Mouse (Mus musculus) lung, postnatal 0 days (tissue): Measurements from ENCODE around the gene Gm4969. TPM values are rescaled to one million over a fixed set of nuclear protein-coding genes. Genes with fewer than 3 reads are reported as not detected.
A peak's percentile ranks its signal among the peaks of the same experiment; 100 is the strongest.

Experiments used
- ATAC-seq: fragments of 200-750 bp; cut with Nextera tagmentation; 2 replicates; pipeline ENCODE4 v1.8.0; 2017; ENCODE audit warnings: moderate library complexity
- DNase-seq: peaks from one replicate; pipeline ENCODE4 v3.0.0-alpha.2; 2016; ENCODE audit warnings: low spot score
- H3K27ac ChIP-seq: fragments of 300-500 bp; sonication (generic); 2 replicates; pipeline ENCODE4 v1.5.1; 2014; ENCODE audit warnings: antibody characterized with exemption, mild to moderate bottlenecking, low read length, mixed read lengths
- H3K27me3 ChIP-seq: fragments of 300-500 bp; sonication (generic); replicated peaks from 2 replicates; pipeline ENCODE4 v1.6.1; 2014; ENCODE audit warnings: low read length, mixed read lengths; ENCODE audit not compliant: insufficient read depth
- H3K36me3 ChIP-seq: fragments of 300-500 bp; sonication (generic); 2 replicates; pipeline ENCODE4 v1.6.1; 2014; ENCODE audit warnings: low read length, mixed read lengths; ENCODE audit not compliant: insufficient read depth
- H3K4me1 ChIP-seq: fragments of 300-500 bp; sonication (generic); 2 replicates; pipeline ENCODE4 v1.6.1; 2014; ENCODE audit warnings: antibody characterized with exemption, low read depth, low read length, mixed read lengths; ENCODE audit not compliant: insufficient read depth
- H3K4me2 ChIP-seq: fragments of 300-500 bp; sonication (generic); replicated peaks from 2 replicates; pipeline ENCODE4 v1.6.1; 2014; ENCODE audit warnings: low read depth, mild to moderate bottlenecking, low read length, moderate library complexity, mixed read lengths
- H3K4me3 ChIP-seq: fragments of 300-500 bp; sonication (generic); 2 replicates; pipeline ENCODE4 v1.5.1; 2014; ENCODE audit warnings: low read depth, low read length
- H3K9ac ChIP-seq: fragments of 300-500 bp; sonication (generic); replicated peaks from 2 replicates; pipeline ENCODE4 v1.6.1; 2014; ENCODE audit warnings: low read depth, mild to moderate bottlenecking
- H3K9me3 ChIP-seq: fragments of 300-500 bp; sonication (generic); 2 replicates; pipeline ENCODE4 v1.6.1; 2016; ENCODE audit warnings: low read length, mixed read lengths
- CTCF ChIP-seq: IDR thresholded peaks from 2 replicates; pipeline ENCODE4 v1.5.1; 2016; ENCODE audit warnings: antibody characterized with exemption, mild to moderate bottlenecking
- EP300 ChIP-seq: IDR thresholded peaks from 2 replicates; pipeline ENCODE4 v1.6.1; 2016; ENCODE audit warnings: antibody characterized with exemption, mild to moderate bottlenecking, control low read depth
- WGBS: fragments of 180-500 bp; shearing (Covaris S2); extraction: QIAGEN DNeasy Blood & Tissue Kit; methylation state at CpG from one replicate; pipeline ENCODE4 v1.1.7; 2014; 5-methylcytosine and 5-hydroxymethylcytosine counted together
- polyA plus RNA-seq: library from polyadenylated mRNA; unstranded; fragments of >200 nt; fragmentation: Nextera tagmentation; extraction: Ambion mirVana; gene quantifications from 2 replicates; pipeline ENCODE4 v1.2.1, GENCODE M21; 2015

The Gm4969 gene
- polyA plus RNA-seq, 1 experiment from 2014 or later: 0.20 TPM

DNA sequence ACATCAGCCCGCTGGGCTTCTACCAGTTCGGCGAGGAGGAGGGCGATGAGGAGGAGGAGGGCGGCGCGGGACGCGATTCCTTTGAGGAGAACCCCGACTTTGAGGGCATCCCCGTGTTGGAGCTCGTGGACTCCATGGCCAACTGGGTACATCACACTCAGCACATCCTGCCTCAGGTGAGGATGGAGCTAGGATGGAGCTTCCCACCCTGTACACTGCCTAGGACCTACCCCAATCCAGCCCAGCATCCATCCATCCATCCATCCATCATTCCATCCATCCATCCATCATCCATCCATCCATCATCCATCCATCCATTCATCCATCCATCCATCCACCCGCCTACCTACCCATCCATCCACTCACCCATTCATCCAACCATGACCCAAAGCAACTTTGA is 52.3 kb downstream of the Gm4969 start:
- Histone ChIP-seq H3K4me3 (no peak overlapping the region), H3K9ac (no peak overlapping the region), H3K9me3 (no peaks in the 10 kb centered on the region), H3K36me3 (no peaks in the 10 kb centered on the region), H3K4me2 (no peak overlapping the region), H3K27me3 (peaks cover 10% of the 10 kb centered on the region), H3K4me1 (no peaks in the 10 kb centered on the region), H3K27ac (no peak overlapping the region)
- ATAC-seq (no peak), DNase-seq (no peak)
- WGBS: 52% methylated on average over 13 of the region's 13 CpGs
- TF ChIP-seq CTCF (no peak), EP300 (no peak)

DNA sequence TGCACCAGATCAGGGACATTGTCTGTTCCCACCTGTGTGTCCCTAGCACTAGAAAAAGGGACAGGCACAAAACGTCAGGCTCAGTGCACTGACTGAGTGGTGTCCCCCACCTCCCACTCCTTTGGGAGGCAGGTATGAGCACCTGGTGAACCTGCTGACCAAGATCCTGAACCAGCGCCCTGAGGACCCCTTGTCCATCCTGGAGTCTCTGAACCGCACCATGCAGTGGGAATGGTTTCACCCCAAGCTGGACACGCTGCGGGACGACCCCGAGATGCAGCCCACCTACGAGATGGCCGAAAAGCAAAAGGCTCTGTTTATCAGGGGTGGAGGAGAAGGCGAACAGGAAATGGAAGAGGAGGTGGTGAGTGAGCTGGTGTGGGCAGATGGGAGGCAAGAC is 60.8 kb downstream of the Gm4969 start:
- WGBS: 71% methylated on average over 10 of the region's 10 CpGs
- TF ChIP-seq EP300 (no peak), CTCF (no peak)
- ATAC-seq: no peak

DNA sequence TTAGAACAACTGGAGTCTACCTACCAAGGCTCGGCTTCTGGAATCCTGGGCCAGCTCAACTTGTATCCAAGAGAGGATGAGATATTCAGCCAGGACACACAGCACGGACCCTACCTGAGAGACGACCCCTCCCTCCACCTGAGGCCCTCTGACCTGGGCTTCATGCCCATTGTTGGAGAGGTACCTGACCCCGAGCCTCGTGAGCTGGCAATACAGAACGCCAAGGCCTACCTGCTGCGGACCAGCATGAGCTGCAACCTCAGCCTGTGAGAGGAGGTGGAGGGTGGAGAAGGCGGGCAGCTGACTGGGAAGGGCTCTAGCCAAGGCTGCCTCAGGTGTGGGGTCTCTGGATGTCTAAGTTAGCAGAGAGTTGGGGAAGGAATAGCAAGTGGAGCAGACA is 63.1 kb downstream of the Gm4969 start:
- H3K9ac ChIP-seq: no peak overlapping the region
- H3K36me3 ChIP-seq: 0 out of 2 replicates have a peak, but pooled peaks cover 10% of the 10 kb centered on the region
- no peaks in the 10 kb centered on the region for H3K4me1 ChIP-seq
- WGBS: 85% methylated on average over 8 of the region's 8 CpGs
- no peak overlapping the region for H3K4me2 ChIP-seq
- no peak overlapping the region for H3K27ac ChIP-seq
- TF ChIP-seq EP300 (no peak), CTCF (no peak)
- no peaks in the 10 kb centered on the region for H3K9me3 ChIP-seq
- no peaks in the 10 kb centered on the region for H3K27me3 ChIP-seq
- ATAC-seq (no peak), DNase-seq (no peak)
- H3K4me3 ChIP-seq: no peak overlapping the region

More for the DNA sequence above, 60.8 kb downstream of the Gm4969 start:
- no peak overlapping the region for H3K27ac ChIP-seq
- no peak for DNase-seq
- H3K4me1 ChIP-seq: no peaks in the 10 kb centered on the region
- H3K4me2 ChIP-seq: no peak overlapping the region
- no peak overlapping the region for H3K9ac ChIP-seq
- no peaks in the 10 kb centered on the region for H3K36me3 ChIP-seq
- no peaks in the 10 kb centered on the region for H3K27me3 ChIP-seq
- H3K9me3 ChIP-seq: no peaks in the 10 kb centered on the region
- H3K4me3 ChIP-seq: no peak overlapping the region

DNA sequence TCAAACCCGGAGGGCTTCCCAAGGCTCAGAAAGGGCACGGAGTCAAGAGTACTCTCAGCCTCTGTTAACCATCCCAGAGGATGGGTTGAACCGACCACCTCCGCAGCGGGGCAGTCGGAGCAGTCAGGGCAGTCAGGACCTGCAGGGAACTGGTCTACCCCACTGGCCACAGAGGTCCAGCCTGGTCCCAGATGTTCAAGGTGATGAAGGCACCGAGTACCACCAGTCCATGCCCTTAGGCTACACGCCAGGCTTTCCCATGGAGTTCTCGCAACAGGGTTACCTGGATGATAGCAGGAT is 63.4 kb downstream of the Gm4969 start:
- 0 out of 2 replicates have a peak, but pooled peaks cover 10% of the 10 kb centered on the region for H3K36me3 ChIP-seq
- H3K4me3 ChIP-seq: no peak overlapping the region
- no peaks in the 10 kb centered on the region for H3K4me1 ChIP-seq
- no peak for ATAC-seq
- DNase-seq: no peak
- no peak overlapping the region for H3K4me2 ChIP-seq
- TF ChIP-seq EP300: no peak
- no peak for TF ChIP-seq CTCF
- 73% methylated on average over 9 of the region's 9 CpGs for WGBS
- H3K9ac ChIP-seq: no peak overlapping the region
- no peaks in the 10 kb centered on the region for H3K9me3 ChIP-seq
- no peaks in the 10 kb centered on the region for H3K27me3 ChIP-seq
- H3K27ac ChIP-seq: no peak overlapping the region

DNA sequence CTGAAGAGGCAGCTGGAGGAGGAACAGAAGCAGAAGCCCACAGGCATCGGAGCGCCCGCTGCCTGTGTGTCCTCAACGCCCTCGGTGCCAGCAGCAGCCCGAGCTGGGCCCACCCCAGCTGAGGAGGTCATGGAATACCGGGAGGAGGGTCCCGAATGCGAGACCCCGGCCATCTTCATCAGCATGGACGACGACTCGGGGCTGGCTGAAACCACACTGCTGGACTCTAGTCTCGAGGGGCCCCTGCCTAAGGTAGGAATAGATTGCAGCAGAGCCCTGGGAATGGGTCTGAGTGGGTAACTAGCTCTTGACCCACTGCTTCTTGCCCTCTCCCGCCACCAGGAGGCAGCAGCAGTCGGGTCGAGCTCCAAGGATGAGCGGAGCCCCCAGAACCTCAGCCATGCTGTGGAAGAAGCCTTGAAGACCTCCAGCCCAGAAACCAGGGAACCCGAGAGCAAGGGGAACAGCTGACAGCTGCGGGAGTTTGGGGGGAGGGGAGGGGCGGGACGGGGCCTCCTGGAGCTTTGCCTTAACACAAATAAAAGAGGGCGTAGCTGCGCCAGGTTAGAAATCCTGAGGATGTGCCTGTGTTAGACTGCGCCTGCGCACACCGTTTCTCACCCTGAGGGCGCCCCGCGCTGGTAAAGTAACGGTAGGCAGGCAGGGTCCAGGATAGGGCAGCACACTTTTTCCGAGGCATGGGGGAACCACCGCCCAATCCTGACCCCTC is 64.0 kb downstream of the Gm4969 start, which contains the start of gene Rsph6a:
Rsph6a (plus strand) TSS at position 644 of the 730 bp plus-strand sequence.
- Histone ChIP-seq H3K4me2 (no peak within 1 kb of the TSS), H3K9ac (no peak within 1 kb of the TSS), H3K27me3 (no peaks in the 10 kb centered on the region), H3K4me3 (no peak within 1 kb of the TSS), H3K9me3 (no peaks in the 10 kb centered on the region), H3K4me1 (no peaks in the 10 kb centered on the region), H3K27ac (no peak within 1 kb of the TSS), H3K36me3 (0 out of 2 replicates have a peak, but pooled peaks cover 10% of the 10 kb centered on the region)
- ATAC-seq (peak; percentile 36), DNase-seq (peak; percentile 38)
- 35% methylated on average over 33 of the region's 33 CpGs for WGBS
- TF ChIP-seq EP300: no peak
- TF ChIP-seq CTCF: peak; percentile 71

DNA sequence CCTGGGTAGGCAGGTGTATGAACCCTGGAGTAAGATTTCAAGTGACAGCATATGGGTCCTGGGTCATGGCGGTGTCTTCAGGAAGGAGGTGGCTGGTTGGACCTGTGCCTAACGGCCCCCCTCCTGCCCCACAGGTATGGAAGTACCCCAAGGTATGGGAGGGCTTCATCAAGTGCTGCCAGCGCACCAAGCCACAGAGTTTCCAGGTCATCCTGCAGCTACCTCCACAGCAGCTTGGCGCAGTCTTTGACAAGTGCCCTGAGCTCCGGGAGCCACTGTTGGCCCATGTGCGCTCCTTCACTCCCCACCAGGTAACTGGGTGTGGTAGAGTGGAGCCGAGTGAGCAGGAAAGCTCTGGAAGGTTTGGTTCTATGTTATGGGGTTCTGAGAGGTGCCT is 65.0 kb downstream of the Gm4969 start:
- Histone ChIP-seq H3K4me1 (no peaks in the 10 kb centered on the region), H3K36me3 (0 out of 2 replicates have a peak, but pooled peaks cover 10% of the 10 kb centered on the region), H3K4me2 (no peak overlapping the region), H3K9me3 (no peaks in the 10 kb centered on the region), H3K27ac (no peak overlapping the region), H3K9ac (no peak overlapping the region), H3K4me3 (no peak overlapping the region), H3K27me3 (no peaks in the 10 kb centered on the region)
- DNase-seq (no peak), ATAC-seq (no peak)
- 93% methylated on average over 7 of the region's 7 CpGs for WGBS
- TF ChIP-seq EP300: no peak
- no peak for TF ChIP-seq CTCF
